Mouse (Mus musculus): ENCODE results near the gene Tmco5b.

Tmco5b gene

DNA sequence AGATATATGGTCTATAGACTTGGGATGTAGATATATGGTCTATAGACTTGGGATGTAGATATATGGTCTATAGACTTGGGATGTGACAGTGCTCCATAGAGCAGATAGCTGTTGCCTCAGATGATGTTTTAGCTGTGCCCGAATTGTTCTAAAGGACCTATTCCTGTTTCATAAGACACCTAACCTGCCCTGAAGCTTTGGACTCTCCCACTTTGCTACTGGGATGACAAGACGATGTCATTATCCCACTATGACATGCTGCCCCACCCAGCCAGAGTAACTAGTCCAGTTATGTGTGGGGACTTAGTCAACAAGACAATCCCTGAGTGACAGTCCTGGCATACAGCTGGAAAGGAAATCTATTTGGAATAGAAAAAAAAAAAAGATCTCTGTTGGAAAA is at the start of gene Tmco5b:
Gene Tmco5b (plus strand): TSS at position 301 of the 400 bp plus-strand sequence.
- in situ Hi-C loops (cut with MboI, MseI) = no loop called here

- in situ Hi-C loops (cut with MboI, MseI) = no loop called here
Measured at GRCm38 (mm10) chr2:113236993-113237392, 48.5 kb upstream of the Tmco5b start.

GRCm38 (mm10) chr2:113238871-113239270 is 46.7 kb upstream of the Tmco5b start:
- in situ Hi-C loops (cut with MboI, MseI) = no loop called here

DNA sequence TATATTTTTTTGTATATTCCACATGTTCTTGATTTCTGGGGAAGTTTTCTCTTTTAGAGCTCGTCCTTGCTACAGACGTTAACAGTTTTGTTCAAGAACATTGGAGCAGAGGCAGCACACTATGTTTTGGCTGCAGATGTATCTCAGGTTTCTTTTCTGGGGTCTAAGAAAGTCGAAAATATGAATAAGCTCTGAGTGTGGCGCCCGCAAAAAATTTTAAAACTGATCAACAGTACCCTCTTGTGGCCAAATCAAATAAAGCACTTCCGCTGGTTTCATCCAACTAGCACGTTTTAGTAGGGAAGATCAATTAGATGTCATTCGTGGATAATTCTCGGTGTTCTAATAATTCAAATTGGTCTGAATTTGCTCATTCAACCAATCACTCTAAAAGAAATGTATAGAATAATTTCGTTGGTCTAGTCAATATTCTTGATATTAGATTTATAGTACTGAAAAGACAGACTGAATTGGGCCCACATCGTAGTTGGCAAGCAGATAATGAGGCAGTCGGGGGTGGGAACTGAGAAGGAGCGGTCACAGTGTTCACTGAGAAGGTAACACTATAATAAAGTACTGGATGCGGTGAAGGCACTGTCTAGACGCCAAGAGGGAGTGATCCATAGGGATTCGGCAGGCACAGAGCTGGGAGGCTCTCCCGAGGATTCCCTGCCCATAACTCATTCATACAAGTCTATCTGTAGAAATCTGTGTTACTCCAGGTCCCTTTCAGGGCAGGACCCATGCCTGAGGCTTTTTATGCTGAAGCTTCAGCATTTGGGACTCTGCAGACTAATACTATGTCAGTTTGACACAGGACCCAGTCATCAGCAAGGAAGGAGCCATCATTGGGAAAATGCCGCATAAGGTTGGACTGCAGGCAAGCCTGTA is 17.1 kb downstream of the Tmco5b start:
- in situ Hi-C loops (cut with MboI, MseI) = loop anchor here (10.0 kb wide), 2 partner anchors 498 to 528 kb away; no protein-coding TSS in a partner anchor

DNA sequence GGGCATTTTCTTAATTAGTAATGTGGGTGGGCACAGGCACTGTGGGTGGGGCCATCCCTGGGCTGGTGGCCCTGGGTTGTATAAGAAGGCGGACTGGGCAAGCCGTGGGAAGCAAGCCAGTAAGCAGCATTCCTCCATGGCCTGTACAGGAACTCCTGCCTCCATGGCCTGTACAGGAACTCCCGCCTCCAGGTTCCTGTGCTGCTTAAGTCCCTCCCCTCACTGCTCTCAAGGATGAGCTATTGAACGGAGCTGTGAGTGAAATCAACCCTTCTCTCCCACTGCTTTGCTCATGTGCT is 17.7 kb downstream of the Tmco5b start:
- in situ Hi-C loops (cut with MboI, MseI) = loop anchor here (10.0 kb wide), 2 partner anchors 498 to 528 kb away; no protein-coding TSS in a partner anchor

GRCm38 (mm10) chr2:113305339-113305738 is 19.8 kb downstream of the Tmco5b start:
- in situ Hi-C loops (cut with MboI, MseI) = loop anchor here (10.0 kb wide), 2 partner anchors 501 to 531 kb away; no protein-coding TSS in a partner anchor

DNA sequence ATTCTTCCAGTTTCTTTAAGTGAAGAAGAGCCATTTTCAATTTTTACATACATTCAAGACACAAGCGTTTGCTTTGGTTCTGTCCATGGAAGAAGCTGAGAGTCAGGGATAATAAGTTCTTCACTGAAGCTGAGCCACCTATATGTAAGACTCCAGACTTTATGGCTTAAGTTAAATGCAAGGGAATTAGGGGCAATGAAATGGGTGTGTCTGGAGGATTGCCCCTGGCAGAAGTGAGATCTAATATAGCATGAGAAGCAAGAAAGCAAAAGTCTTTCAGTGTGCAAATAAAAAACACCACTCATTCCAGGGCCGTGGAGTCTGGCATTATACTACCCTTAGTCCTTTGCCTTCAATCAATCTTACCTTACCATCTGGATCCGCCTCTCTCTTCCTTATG is 25.7 kb downstream of the Tmco5b start:
- in situ Hi-C loops (cut with MboI, MseI) = no loop called here

DNA sequence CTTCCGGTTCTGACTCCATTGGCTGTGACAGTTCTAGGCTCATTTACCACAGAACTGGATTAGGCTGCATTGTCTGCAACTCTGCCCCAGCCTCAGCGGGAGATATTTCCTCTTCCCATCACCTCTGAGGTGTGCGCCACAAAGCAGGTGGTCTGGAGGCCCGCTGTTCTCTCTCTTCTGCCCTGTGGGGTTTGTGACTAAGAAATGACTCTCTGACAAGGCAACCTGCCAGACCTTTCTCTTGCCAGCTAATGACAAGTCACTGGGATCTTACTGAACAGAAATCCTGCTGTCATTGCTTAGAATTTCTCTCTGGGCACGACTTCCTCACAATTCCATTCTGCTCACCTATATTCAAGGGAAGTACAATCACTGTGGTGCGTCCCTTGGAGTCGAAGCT is 37.5 kb downstream of the Tmco5b start:
- in situ Hi-C loops (cut with MboI, MseI) = no loop called here

GRCm38 (mm10) chr2:113333799-113334541 is 48.4 kb downstream of the Tmco5b start:
- in situ Hi-C loops (cut with MboI, MseI) = no loop called here

- in situ Hi-C loops (cut with MboI, MseI) = no loop called here
Measured at GRCm38 (mm10) chr2:113335561-113336294, 50.2 kb downstream of the Tmco5b start.

DNA sequence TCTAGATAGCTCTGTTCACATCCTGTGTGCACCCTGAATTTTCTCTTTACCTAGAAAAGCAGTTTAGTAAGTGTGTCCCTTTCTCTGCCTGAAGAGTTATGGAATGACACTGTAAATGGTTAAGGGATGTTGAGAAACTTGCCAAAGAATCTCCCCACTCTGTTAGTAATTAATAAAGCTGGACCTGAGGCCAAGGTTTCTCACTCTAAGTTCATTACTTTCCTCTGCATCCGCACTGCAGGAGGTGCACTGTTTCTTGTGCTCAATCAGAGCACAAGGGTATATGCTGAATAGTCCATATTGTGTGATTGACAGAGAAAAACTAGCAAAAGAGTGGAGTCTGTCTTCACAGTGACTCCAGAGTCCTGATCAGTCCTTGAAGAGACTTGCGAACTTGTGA is 59.0 kb downstream of the Tmco5b start:
- in situ Hi-C loops (cut with MboI, MseI) = loop anchor here (10.0 kb wide), 1 partner anchor 740 kb away; no protein-coding TSS in a partner anchor

All from T-helper 1 cell (primary cell).